Mouse (Mus musculus) lung, adult 2 months (tissue): ENCODE measurements around the gene Enpp7.

Source experiments
- CTCF ChIP-seq: fragments of 200-500 bp; IDR thresholded peaks from 2 replicates; pipeline ENCODE4 v1.5.1; 2011; ENCODE audit warnings: mild to moderate bottlenecking, low read length, control low read depth; ENCODE audit not compliant: insufficient read depth
- POLR2A ChIP-seq: fragments of 200-500 bp; IDR thresholded peaks from 2 replicates; pipeline ENCODE4 v1.6.1; 2011; ENCODE audit warnings: low read depth, mild to moderate bottlenecking, control low read depth, low read length, borderline replicate concordance; ENCODE audit errors: extremely low read depth

DNA sequence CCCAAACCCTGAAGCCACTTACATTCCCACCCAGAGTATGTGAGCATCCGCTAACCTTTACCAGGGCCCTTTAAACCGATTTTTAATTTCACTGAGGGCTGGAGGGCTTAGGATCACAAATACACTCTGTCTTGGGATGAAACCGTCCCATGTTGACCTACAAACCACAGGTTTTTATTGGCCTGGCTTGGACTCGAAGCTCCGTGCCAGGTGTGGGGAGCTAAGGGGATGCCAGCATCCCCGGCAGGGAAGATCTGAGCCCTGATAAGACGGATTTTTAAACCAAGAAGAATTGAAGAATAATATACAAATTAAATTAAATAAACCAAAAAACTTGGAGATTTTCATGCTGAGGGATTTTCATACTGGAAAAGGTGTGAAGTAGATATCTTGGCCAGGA is 26.5 kb downstream of the Enpp7 start:
- no peak for TF ChIP-seq CTCF
- no peak for TF ChIP-seq POLR2A
